Mouse (Mus musculus): ENCODE measurements around the gene Abhd12.

DNA sequence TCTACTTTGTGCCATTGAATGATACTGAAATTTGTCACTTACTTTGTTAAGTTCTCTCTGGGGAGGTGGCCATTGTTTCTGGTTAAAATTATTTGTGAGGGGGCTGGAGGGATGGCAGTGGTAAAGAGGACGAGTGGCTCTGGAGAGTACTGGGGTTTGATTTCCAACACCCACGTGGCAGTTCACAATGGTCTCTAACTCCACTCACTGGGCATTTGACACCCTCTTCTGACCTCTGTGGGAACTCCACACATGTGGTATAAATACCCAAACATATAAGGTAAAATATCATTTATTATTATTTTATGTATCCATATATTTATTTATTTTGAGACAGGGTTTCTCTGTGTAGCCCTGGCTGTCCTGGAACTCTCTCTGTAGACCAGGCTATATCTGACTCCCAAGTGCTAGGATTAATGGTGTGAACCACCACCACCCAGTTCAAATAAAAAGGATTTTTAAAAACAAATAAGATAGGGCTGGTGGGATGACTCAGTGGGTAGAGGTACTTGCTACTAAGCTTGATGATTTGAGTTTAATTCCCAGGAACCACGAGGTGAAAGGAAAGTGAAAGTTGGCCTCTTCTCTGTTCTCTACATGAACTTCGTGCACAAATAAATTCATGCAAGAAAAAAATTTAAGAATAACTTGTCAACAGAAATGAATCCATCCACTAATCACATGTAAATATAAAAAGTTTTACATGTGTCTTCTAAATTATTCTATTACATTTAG lies 10.4 kb upstream of the Abhd12 start:
- TF ChIP-seq CTCF (IDR thresholded peaks at IDR 0.05; ENCODE audit: low read depth, low read length) (no peak), POLR2AphosphoS5 (IDR thresholded peaks at IDR 0.05; ENCODE audit: insufficient replicate concordance, low read depth, low read length) (no peak), TAL1 (conservative IDR thresholded peaks at IDR 0.05; ENCODE audit: low read depth, low read length) (no peak)
